Mouse (Mus musculus) liver, embryonic 11.5 days (tissue): ENCODE measurements around the gene Bckdk. TPM values are rescaled to one million over a fixed set of nuclear protein-coding genes. Genes with fewer than 3 reads are reported as not detected.

ENCODE experiments used
- ATAC-seq: fragments of 200-750 bp; cut with Nextera tagmentation; replicated peaks from 2 replicates; pipeline ENCODE4 v1.8.0; 2017; ENCODE audit warnings: moderate number of reproducible peaks, mild to moderate bottlenecking, moderate TSS enrichment, moderate library complexity; ENCODE audit not compliant: low FRiP score
- DNase-seq: peaks from one replicate; pipeline ENCODE4 v3.0.0-alpha.2; 2017; ENCODE audit warnings: low spot score
- H3K27ac ChIP-seq: fragments of 300-500 bp; sonication (generic); 2 replicates; pipeline ENCODE4 v1.5.1; 2014; ENCODE audit warnings: mild to moderate bottlenecking, low read depth, low read length, control low read depth
- H3K27me3 ChIP-seq: fragments of 300-500 bp; sonication (generic); replicated peaks from 2 replicates; pipeline ENCODE4 v1.6.1; 2014; ENCODE audit warnings: low read length, mixed read lengths; ENCODE audit not compliant: control insufficient read depth, insufficient read depth
- H3K36me3 ChIP-seq: fragments of 300-500 bp; sonication (generic); 2 replicates; pipeline ENCODE4 v1.6.1; 2014; ENCODE audit warnings: mild to moderate bottlenecking, low read length, moderate library complexity, mixed read lengths; ENCODE audit not compliant: control insufficient read depth, insufficient read depth
- H3K4me1 ChIP-seq: fragments of 300-500 bp; sonication (generic); replicated peaks from 2 replicates; pipeline ENCODE4 v1.6.1; 2014; ENCODE audit warnings: low read length, mixed read lengths; ENCODE audit not compliant: control insufficient read depth, insufficient read depth
- H3K4me2 ChIP-seq: fragments of 300-500 bp; sonication (generic); 2 replicates; pipeline ENCODE4 v1.6.1; 2014; ENCODE audit warnings: mild to moderate bottlenecking, control low read depth, moderate library complexity
- H3K4me3 ChIP-seq: fragments of 300-500 bp; sonication (generic); 2 replicates; pipeline ENCODE4 v1.5.1; 2014; ENCODE audit warnings: low read depth, low read length, control low read depth
- H3K9ac ChIP-seq: fragments of 300-500 bp; sonication (generic); 2 replicates; pipeline ENCODE4 v1.6.1; 2014; ENCODE audit warnings: low read depth, low read length, control low read depth
- H3K9me3 ChIP-seq: fragments of 300-500 bp; sonication (generic); 2 replicates; pipeline ENCODE4 v1.6.1; 2016; ENCODE audit warnings: low read length, inconsistent platforms, mixed read lengths; ENCODE audit not compliant: control insufficient read depth
- WGBS: fragments of 180-500 bp; shearing (Covaris S2); extraction: QIAGEN DNeasy Blood & Tissue Kit; methylation state at CpG from one replicate; pipeline ENCODE4 v1.1.7; 2014; 5-methylcytosine and 5-hydroxymethylcytosine counted together
- polyA plus RNA-seq: library from polyadenylated mRNA; unstranded; fragments of >200 nt; fragmentation: Nextera tagmentation; extraction: Ambion mirVana; gene quantifications from 2 replicates; pipeline ENCODE4 v1.2.1, GENCODE M21; 2014

Bckdk gene
- 126 and 132 TPM in 2 replicates for polyA plus RNA-seq

GRCm38 (mm10) chr7:127903971-127904796 is at the start of gene Bckdk:
Gene Bckdk (plus strand): TSS chr7:127904082.
- H3K4me2 ChIP-seq = peak within 1 kb of the TSS; percentile 97
- peak within 1 kb of the TSS; percentile 96 for H3K9ac ChIP-seq
- no peaks in the 10 kb centered on the region for H3K27me3 ChIP-seq
- ATAC-seq (peak; percentile 86), DNase-seq (peak; percentile 83)
- peak within 1 kb of the TSS; percentile 86 for H3K4me3 ChIP-seq
- WGBS = 8% methylated on average over 38 of the region's 38 CpGs
- H3K27ac ChIP-seq = peak within 1 kb of the TSS; percentile 83
- peaks cover 25% of the 10 kb centered on the region for H3K4me1 ChIP-seq
- H3K9me3 ChIP-seq = no peaks in the 10 kb centered on the region
- H3K36me3 ChIP-seq = peaks cover 37% of the 10 kb centered on the region

GRCm38 (mm10) chr7:127858258-127858657 is 45.6 kb upstream of the Bckdk start:
- H3K27me3 ChIP-seq = no peaks in the 10 kb centered on the region
- 0 out of 2 replicates have a peak, but pooled peaks cover 4% of the 10 kb centered on the region for H3K4me1 ChIP-seq
- H3K36me3 ChIP-seq = no peaks in the 10 kb centered on the region
- ATAC-seq = peak; percentile 73
- DNase-seq = no peak
- no peak overlapping the region for H3K4me3 ChIP-seq
- no peak overlapping the region for H3K9ac ChIP-seq
- no peaks in the 10 kb centered on the region for H3K9me3 ChIP-seq
- H3K27ac ChIP-seq = no peak overlapping the region
- WGBS = 52% methylated on average over 6 of the region's 6 CpGs
- no peak overlapping the region for H3K4me2 ChIP-seq

- H3K9me3 ChIP-seq = no peaks in the 10 kb centered on the region
- no peaks in the 10 kb centered on the region for H3K27me3 ChIP-seq
- no peak overlapping the region for H3K27ac ChIP-seq
- no peak overlapping the region for H3K4me2 ChIP-seq
- H3K36me3 ChIP-seq = peaks cover 27% of the 10 kb centered on the region
- H3K9ac ChIP-seq = no peak overlapping the region
- 92% methylated on average over 12 of the region's 12 CpGs for WGBS
- DNase-seq (no peak), ATAC-seq (no peak)
- no peak overlapping the region for H3K4me3 ChIP-seq
- H3K4me1 ChIP-seq = 0 out of 2 replicates have a peak, but pooled peaks cover 2% of the 10 kb centered on the region
Observed at GRCm38 (mm10) chr7:127866434-127866833, 37.4 kb upstream of the Bckdk start.

GRCm38 (mm10) chr7:127867641-127868040 is 36.2 kb upstream of the Bckdk start:
- no peaks in the 10 kb centered on the region for H3K27me3 ChIP-seq
- no peak overlapping the region for H3K4me2 ChIP-seq
- no peak overlapping the region for H3K9ac ChIP-seq
- peaks cover 2% of the 10 kb centered on the region; the same call in 1 of the 2 replicates for H3K4me1 ChIP-seq
- no peak overlapping the region for H3K4me3 ChIP-seq
- DNase-seq (no peak), ATAC-seq (no peak)
- no peaks in the 10 kb centered on the region for H3K9me3 ChIP-seq
- H3K27ac ChIP-seq = no peak overlapping the region
- H3K36me3 ChIP-seq = peaks cover 27% of the 10 kb centered on the region
- 97% methylated on average over 18 of the region's 18 CpGs for WGBS

GRCm38 (mm10) chr7:127869149-127869810 is 34.6 kb upstream of the Bckdk start:
- no peak overlapping the region for H3K4me3 ChIP-seq
- no peak overlapping the region for H3K9ac ChIP-seq
- no peak overlapping the region for H3K4me2 ChIP-seq
- H3K27ac ChIP-seq = no peak overlapping the region
- no peak for ATAC-seq
- peaks cover 30% of the 10 kb centered on the region for H3K36me3 ChIP-seq
- H3K9me3 ChIP-seq = no peaks in the 10 kb centered on the region
- no peak for DNase-seq
- WGBS = 87% methylated on average over 3 of the region's 3 CpGs
- H3K27me3 ChIP-seq = no peaks in the 10 kb centered on the region
- H3K4me1 ChIP-seq = peaks cover 10% of the 10 kb centered on the region

- DNase-seq = no peak
- H3K4me3 ChIP-seq = no peak overlapping the region
Observed at GRCm38 (mm10) chr7:127870136-127870821, 33.6 kb upstream of the Bckdk start.

GRCm38 (mm10) chr7:127874812-127875626 is 28.9 kb upstream of the Bckdk start:
- Histone ChIP-seq H3K4me2 (peak overlapping the region; percentile 88), H3K4me3 (peak overlapping the region; percentile 86), H3K9ac (peak overlapping the region; percentile 98), H3K36me3 (peaks cover 33% of the 10 kb centered on the region), H3K9me3 (peaks cover 12% of the 10 kb centered on the region), H3K4me1 (peaks cover 21% of the 10 kb centered on the region), H3K27me3 (no peaks in the 10 kb centered on the region), H3K27ac (peak overlapping the region; percentile 97)
- peak; percentile 19; the same call in 1 of the 2 replicates for ATAC-seq
- no peak for DNase-seq
- 5% methylated on average over 20 of the region's 20 CpGs for WGBS

More at GRCm38 (mm10) chr7:127870136-127870821, 33.6 kb upstream of the Bckdk start:
- no peak; the same call in 1 of the 2 replicates for ATAC-seq
- peaks cover 15% of the 10 kb centered on the region for H3K4me1 ChIP-seq
- no peak overlapping the region for H3K4me2 ChIP-seq
- H3K9me3 ChIP-seq = no peaks in the 10 kb centered on the region
- H3K27ac ChIP-seq = no peak overlapping the region
- 73% methylated on average over 5 of the region's 5 CpGs for WGBS
- peaks cover 30% of the 10 kb centered on the region for H3K36me3 ChIP-seq
- no peaks in the 10 kb centered on the region for H3K27me3 ChIP-seq
- no peak overlapping the region for H3K9ac ChIP-seq

- DNase-seq = peak; percentile 95
- peak; percentile 83 for ATAC-seq
- Histone ChIP-seq H3K9me3 (peaks cover 15% of the 10 kb centered on the region), H3K27me3 (no peaks in the 10 kb centered on the region), H3K4me1 (peaks cover 19% of the 10 kb centered on the region), H3K27ac (peak overlapping the region; percentile 97), H3K36me3 (peaks cover 36% of the 10 kb centered on the region), H3K4me3 (peak overlapping the region; percentile 86), H3K9ac (peak overlapping the region; percentile 98), H3K4me2 (peak overlapping the region; percentile 88)
- WGBS = 0% methylated on average over 38 of the region's 43 CpGs
Observed at GRCm38 (mm10) chr7:127875627-127876001, 28.3 kb upstream of the Bckdk start.
